Mouse (Mus musculus): Measurements from ENCODE around the gene Cybrd1.

The Cybrd1 gene

DNA sequence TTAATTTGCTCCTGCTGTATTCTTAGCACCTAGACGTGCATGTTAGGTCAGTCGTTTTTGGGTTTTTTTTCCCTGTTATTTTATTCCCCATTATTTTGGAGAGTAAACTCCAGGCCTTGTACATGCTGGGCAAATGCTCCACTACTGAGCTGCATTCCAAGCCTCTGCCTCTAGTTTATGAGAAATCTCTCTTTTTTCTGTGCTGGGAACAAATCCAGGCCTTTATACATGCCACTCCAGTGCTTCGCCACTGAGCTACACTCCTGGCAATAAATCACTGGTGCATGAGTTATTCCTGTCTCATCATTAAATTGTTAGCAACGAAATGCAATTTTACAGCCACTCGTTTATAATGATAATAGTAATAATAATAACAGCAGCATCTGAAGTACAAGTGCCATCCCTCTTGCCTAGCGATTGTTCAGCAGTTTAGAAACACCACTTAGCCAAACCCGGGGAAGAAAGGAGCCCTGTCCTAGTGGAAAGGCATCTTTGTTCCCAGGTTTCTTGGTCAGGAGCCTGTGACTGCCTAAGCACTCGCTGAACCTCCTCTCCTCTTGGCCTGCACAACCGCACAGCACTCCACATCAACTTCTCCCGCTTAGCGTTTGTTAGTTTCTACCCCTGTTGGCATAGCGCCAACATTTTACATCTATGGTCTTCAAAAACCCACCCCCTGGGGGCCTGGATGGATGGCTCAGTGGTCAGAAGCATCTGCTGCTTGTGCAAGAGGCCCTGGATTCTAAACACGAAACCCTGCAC is 4.7 kb downstream of the Cybrd1 start:
- no peak for DNase-seq (ENCODE audit: low read depth, low spot score)

- no peak for DNase-seq (ENCODE audit: low read depth, low spot score)
Observed at GRCm38 (mm10) chr2:71123591-71123990, 5.9 kb downstream of the Cybrd1 start.

- DNase-seq (ENCODE audit: low read depth, low spot score): no peak
Observed at GRCm38 (mm10) chr2:71127779-71128534, 10.2 kb downstream of the Cybrd1 start.

DNA sequence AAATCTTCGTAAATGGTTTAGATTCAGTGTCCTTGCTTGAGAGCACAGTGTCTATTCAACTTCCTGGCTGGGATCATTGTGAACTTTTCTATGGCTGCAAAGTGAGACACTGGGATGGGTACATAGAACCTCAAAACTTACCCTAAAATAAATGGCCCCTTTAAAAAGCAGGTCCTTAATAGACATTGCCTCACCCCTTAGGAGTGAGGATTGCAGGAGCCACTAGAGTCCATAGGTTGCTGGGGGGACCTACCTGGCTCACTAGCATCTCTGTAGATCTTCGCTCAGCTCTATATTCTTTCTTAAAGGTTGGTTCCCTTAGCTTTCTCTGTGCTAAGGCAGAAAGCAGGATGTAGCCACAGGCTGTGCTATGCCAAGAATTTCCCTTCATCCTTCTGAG is 12.6 kb downstream of the Cybrd1 start:
- no peak for DNase-seq (ENCODE audit: low read depth, low spot score)

DNA sequence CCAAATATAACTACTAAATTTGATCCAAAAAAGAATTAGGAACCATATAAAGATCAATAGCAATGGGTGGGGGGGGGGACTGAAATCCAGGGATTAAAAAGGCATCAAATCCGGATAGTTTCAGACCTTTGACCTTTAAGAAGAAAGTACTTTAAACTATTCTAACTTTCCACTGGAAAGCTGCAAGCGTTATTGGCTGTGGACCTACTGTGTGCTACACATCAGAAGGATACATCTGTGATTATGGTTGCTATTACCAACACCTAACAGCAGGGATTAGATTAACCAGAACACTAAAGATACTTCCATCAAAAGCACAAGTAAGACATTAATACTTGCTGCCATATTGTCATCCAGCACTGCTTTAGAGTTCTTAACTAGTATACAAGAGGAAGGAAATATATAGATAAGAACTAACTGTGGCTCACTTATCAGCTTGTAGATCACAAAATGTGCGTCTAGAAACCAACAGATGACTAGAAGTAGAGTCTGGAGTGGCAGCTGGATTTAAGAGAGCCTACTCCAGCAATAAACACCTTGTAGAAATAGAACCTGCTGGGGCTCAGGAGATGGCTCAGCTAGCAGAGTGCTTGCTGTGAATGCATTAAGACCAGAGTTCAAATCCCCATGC is 14.3 kb downstream of the Cybrd1 start:
- DNase-seq (ENCODE audit: low read depth, low spot score): no peak

GRCm38 (mm10) chr2:71134041-71134505 is 16.4 kb downstream of the Cybrd1 start:
- DNase-seq (ENCODE audit: low read depth, low spot score): peak; percentile 79

GRCm38 (mm10) chr2:71134836-71135235 is 17.1 kb downstream of the Cybrd1 start:
- DNase-seq (ENCODE audit: low read depth, low spot score): peak; percentile 49

GRCm38 (mm10) chr2:71140622-71141021 is 22.9 kb downstream of the Cybrd1 start:
- DNase-seq (ENCODE audit: low read depth, low spot score): no peak

DNA sequence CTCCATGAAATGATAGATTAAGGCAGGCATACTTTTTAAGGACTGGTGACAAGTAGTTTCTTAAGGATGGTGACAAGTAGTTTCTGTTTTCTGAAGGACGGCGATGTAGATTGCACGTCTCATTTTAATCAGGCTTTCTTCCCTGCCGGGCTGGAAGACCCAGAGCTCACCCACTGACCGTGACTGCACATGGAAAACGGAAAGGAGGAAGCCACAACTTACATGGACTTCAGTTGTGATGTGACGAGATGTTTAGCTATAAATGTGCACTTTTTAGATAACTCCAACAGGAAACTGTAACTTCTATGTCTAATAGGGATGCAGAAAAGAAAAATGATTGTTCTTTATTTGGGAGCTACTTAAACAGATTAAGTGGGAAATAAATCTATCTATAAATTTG is 24.7 kb downstream of the Cybrd1 start:
- no peak for DNase-seq (ENCODE audit: low read depth, low spot score)

DNA sequence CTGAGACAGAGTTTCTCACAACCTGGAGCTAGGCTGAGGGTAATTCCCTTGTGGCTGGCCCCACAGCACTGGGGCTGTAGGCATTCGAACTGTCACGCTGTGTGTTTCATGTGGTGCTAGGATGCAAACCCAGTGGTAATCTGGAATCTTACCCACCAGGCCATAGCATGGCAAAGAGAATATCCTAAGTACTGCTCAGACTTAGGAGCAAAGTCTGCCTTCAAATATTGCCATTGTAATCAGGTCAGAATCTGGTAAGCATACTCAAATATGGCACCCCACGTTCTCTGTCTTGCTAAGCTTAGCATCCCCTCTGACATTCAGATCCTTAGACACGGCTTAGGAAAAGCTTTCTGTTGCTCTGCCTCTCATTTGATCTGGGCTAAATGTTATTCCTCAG is 28.1 kb downstream of the Cybrd1 start:
- no peak for DNase-seq (ENCODE audit: low read depth, low spot score)

DNA sequence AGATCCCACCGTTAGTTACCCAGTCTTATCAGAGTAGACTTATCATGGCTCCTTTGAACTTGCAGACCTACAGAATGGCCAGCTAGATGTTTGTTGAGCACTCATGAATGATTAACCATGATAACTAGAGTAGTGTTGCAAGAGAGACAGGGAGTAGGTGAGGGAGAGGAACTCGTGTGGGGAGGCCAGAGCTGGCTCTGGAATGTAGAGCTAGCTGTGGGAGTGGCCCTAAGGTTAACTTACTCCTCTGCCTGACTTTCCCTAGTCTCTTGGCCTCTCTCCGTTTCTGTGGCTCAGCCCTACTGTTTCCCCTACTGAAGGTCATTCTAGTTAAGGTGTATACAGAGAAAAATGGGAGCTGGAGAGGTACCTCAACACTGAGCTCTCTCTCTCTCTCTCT is 28.5 kb downstream of the Cybrd1 start:
- DNase-seq (ENCODE audit: low read depth, low spot score): no peak

GRCm38 (mm10) chr2:71147816-71148215 is 30.1 kb downstream of the Cybrd1 start:
- DNase-seq (ENCODE audit: low read depth, low spot score): no peak

DNA sequence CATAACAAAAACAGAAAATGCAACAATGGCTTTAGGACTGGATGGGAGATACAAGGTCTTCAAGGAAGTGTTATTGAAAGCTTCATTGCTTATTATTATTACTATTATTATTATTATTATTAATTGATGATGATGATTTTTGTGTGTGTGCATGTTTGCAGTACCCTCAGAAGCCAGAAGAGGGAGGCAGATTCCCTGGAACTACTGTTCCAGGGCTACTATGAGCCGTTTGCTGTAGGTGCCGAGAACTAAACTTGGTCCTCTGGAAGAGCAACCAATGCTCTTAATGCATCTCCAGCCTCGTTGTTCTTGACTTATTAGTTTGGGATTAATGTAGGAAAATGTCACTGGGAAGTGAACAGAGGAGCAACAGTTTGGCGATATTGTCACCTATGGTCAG is 34.4 kb downstream of the Cybrd1 start:
- no peak for DNase-seq (ENCODE audit: low read depth, low spot score)

- DNase-seq (ENCODE audit: low read depth, low spot score): peak; percentile 51
Observed at GRCm38 (mm10) chr2:71155486-71155885, 37.8 kb downstream of the Cybrd1 start.

DNA sequence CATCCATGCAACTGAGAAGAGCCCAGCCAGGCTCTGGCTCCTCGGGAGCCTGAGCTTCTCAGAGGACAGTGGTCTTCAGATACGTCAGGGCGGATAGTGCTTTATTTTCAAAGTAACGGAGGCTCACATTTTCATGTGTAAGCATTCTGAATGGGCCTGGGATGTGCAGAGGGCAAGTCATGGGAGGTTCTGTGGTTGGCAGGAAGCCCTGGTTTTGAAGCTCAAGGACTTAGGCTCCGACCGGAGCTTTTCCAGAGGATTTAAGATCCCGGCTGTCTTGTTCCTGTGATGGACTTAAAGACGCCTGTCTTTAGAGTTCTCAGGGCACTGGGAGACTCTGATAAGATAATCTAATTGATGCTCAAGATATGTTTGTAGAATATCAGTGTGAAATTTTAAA is 38.7 kb downstream of the Cybrd1 start:
- no peak for DNase-seq (ENCODE audit: low read depth, low spot score)

- no peak for DNase-seq (ENCODE audit: low read depth, low spot score)
Observed at GRCm38 (mm10) chr2:71157881-71158280, 40.2 kb downstream of the Cybrd1 start.

- DNase-seq (ENCODE audit: low read depth, low spot score): no peak
Observed at GRCm38 (mm10) chr2:71159576-71160306, 42.0 kb downstream of the Cybrd1 start.

DNA sequence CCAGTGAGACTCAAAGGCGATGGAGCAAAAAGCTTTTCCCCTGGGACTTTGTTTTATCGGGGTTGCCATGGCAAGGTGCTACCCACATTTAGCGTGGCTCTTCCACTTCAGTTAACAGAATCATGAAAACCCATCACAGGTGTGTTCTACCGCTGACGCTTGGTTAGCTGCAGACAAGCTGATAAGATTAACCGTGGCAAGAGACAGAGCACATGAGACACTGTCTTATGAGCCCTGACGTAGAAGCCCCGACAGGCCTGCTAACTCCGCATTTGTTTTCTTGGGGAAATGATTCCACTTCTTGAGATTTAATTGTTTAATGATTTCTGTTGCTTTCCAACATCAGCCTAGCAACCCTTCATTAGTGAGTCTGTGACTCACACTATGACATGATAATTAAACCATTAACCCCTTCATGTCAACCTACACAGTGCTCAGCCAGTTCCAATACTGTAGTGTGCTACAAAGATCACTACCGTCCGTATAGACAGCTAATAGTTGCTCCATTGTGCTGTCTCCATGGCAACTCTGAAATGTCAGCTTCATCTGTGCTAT is 42.7 kb downstream of the Cybrd1 start:
- DNase-seq (ENCODE audit: low read depth, low spot score): no peak

DNA sequence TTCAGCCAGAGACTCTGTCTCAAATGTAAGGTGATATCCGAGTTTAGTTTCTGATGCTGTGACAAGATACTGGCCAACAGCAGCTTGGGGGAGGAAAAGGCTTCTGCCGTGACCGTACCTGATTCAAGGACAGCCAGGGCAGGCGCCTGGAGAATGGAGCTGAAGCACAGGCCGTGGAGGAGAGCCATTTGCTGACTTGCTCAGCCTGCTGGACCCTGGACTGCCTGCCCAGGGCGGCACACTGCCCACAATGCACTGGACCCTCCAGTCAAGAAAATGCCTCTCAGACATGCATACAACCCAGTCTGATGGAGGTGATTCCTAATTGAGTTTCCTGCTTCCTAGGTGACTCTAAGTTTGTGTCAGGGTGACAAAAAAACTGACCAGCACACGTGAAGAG is 43.8 kb downstream of the Cybrd1 start:
- DNase-seq (ENCODE audit: low read depth, low spot score): no peak

- no peak for DNase-seq (ENCODE audit: low read depth, low spot score)
Observed at GRCm38 (mm10) chr2:71162831-71163621, 45.3 kb downstream of the Cybrd1 start.

DNA sequence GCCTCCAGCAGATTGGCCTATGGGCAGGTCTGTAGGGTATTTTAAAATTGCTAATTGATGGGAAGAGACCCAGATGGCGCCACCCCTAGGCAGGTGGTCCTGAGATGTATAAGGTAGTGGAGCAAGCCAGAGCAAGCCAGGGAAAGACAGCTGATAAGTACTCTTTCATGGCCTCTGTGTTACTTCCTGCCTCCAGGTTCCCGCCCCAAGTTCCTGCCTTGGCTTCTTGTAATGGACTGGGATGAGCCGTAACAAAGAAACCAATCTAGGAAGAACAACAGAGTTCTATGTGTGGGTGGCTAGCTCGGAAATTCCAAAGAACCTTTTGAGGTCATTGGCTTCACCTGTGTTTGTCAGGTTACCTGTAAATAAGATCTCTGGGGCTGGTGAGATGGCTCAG is 49.5 kb downstream of the Cybrd1 start:
- no peak for DNase-seq (ENCODE audit: low read depth, low spot score)

All from c-Kit-negative CD71-positive TER-119-positive erythroid progenitor cells, embryonic 14.5 days (primary cell).